Mouse (Mus musculus) kidney, embryonic 16.5 days (tissue): Measurements from ENCODE around the gene Ankrd52. TPM values are rescaled to one million over a fixed set of nuclear protein-coding genes. Genes with fewer than 3 reads are reported as not detected.
A peak's percentile ranks its signal among the peaks of the same experiment; 100 is the strongest.

Experiments used
- ATAC-seq: fragments of 200-750 bp; cut with Nextera tagmentation; 2 replicates; pipeline ENCODE4 v1.8.0; 2017; ENCODE audit warnings: moderate TSS enrichment; ENCODE audit not compliant: low FRiP score, low TSS enrichment
- H3K27ac ChIP-seq: fragments of 300-500 bp; sonication (generic); 2 replicates; pipeline ENCODE4 v1.5.1; 2014; ENCODE audit warnings: low read length
- H3K27me3 ChIP-seq: fragments of 300-500 bp; sonication (generic); 2 replicates; pipeline ENCODE4 v1.6.1; 2014; ENCODE audit warnings: low read length, control low read depth, mixed read lengths; ENCODE audit not compliant: insufficient read depth
- H3K36me3 ChIP-seq: fragments of 300-500 bp; sonication (generic); 2 replicates; pipeline ENCODE4 v1.6.1; 2014; ENCODE audit warnings: low read length, control low read depth, mixed read lengths; ENCODE audit not compliant: insufficient read depth
- H3K4me1 ChIP-seq: fragments of 300-500 bp; sonication (generic); 2 replicates; pipeline ENCODE4 v1.6.1; 2014; ENCODE audit warnings: low read length, control low read depth, mixed read lengths; ENCODE audit not compliant: insufficient read depth
- H3K4me2 ChIP-seq: fragments of 300-500 bp; sonication (generic); replicated peaks from 2 replicates; pipeline ENCODE4 v1.6.1; 2014; ENCODE audit warnings: low read depth, low read length
- H3K4me3 ChIP-seq: fragments of 300-500 bp; sonication (generic); 2 replicates; pipeline ENCODE4 v1.5.1; 2014; ENCODE audit warnings: mild to moderate bottlenecking, low read length
- H3K9ac ChIP-seq: fragments of 300-500 bp; sonication (generic); replicated peaks from 2 replicates; pipeline ENCODE4 v1.6.1; 2014; ENCODE audit warnings: low read length
- H3K9me3 ChIP-seq: fragments of 300-500 bp; sonication (generic); 2 replicates; pipeline ENCODE4 v1.6.1; 2016; ENCODE audit warnings: low read length, control low read depth
- WGBS: fragments of 180-500 bp; shearing (Covaris S2); extraction: QIAGEN DNeasy Blood & Tissue Kit; methylation state at CpG from one replicate; pipeline ENCODE4 v1.1.7; 2014; 5-methylcytosine and 5-hydroxymethylcytosine counted together
- polyA plus RNA-seq: library from polyadenylated mRNA; unstranded; fragments of >200 nt; fragmentation: Nextera tagmentation; extraction: Ambion mirVana; gene quantifications from 2 replicates; pipeline ENCODE4 v1.2.1, GENCODE M21; 2015

Gene Ankrd52
- polyA plus RNA-seq, 1 experiment from 2014 or later: 11.9 TPM

DNA sequence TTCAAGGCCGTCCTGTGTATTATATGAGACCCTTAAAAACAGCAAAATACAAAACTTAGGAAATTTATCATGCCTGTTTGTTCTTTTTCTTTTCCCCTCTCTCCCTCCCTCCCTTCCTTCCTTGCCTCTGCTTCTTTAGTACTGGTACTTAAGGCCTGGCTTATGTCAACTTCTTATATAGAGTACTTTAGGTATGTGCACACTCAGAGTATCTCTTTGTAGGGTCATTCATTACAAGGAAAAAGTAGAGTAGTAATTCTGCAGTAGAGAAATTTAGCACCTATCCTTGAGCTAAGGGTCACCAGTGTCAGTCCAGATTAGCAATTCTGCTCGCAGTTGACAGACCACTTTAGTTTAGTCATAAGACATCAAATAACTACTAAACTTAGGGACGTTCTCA lies 48.3 kb downstream of the Ankrd52 start:
- peak overlapping the region; percentile 76; the same call in 1 of the 2 replicates for H3K27ac ChIP-seq
- no peaks in the 10 kb centered on the region for H3K9me3 ChIP-seq
- peaks cover 39% of the 10 kb centered on the region for H3K36me3 ChIP-seq
- H3K4me2 ChIP-seq: no peak overlapping the region
- no peaks in the 10 kb centered on the region for H3K27me3 ChIP-seq
- no peak for ATAC-seq
- peaks cover 9% of the 10 kb centered on the region; the same call in 1 of the 2 replicates for H3K4me1 ChIP-seq
- H3K9ac ChIP-seq: no peak overlapping the region
- no peak overlapping the region for H3K4me3 ChIP-seq
- 60% methylated on average over 3 of the region's 3 CpGs for WGBS

DNA sequence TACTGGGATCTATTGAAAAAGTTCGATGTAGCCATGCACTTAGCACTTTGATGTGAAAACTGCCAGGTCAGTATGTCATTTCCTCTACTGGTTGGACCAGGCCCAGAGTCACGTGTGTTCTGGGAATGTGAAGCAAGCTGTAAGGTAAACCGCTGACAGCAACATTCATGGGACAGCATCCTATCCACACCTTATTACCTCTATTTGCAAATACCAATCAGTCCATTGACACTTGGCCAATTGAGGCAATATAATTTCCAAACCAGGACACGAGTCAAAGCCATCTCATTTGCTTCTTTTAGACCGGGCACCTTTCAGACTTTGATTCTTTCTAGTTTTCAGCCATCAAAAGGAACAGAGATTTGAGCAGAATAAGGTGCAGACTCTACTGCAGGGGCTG lies 52.1 kb downstream of the Ankrd52 start:
- no peak overlapping the region for H3K4me2 ChIP-seq
- H3K27me3 ChIP-seq: no peaks in the 10 kb centered on the region
- H3K9me3 ChIP-seq: no peaks in the 10 kb centered on the region
- no peak overlapping the region for H3K27ac ChIP-seq
- ATAC-seq: no peak
- H3K4me1 ChIP-seq: peaks cover 15% of the 10 kb centered on the region; the same call in 1 of the 2 replicates
- H3K4me3 ChIP-seq: no peak overlapping the region
- peaks cover 34% of the 10 kb centered on the region for H3K36me3 ChIP-seq
- WGBS: 82% methylated on average over 5 of the region's 5 CpGs
- no peak overlapping the region for H3K9ac ChIP-seq

DNA sequence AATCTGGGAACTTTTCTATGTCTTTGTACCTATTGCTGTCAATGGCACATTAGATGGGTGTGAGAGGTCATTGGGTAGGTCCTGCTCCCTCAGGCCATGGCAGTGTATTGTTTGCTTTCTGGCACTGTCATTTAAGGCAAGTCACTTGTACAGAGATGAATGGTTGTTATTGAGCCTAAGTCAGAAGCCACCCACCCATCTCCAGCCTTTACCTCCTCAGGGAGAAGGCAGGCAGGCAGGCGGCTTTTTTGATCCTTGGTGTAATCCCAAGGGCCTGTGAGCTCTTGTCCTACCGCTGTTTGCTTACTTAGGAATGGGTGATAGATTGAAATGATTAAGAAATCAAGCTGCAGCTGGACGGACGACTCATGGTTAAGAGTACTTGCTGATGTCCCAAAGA lies 52.5 kb downstream of the Ankrd52 start:
- Histone ChIP-seq H3K9ac (no peak overlapping the region), H3K4me1 (peaks cover 17% of the 10 kb centered on the region), H3K9me3 (no peaks in the 10 kb centered on the region), H3K36me3 (peaks cover 33% of the 10 kb centered on the region), H3K27me3 (no peaks in the 10 kb centered on the region), H3K4me2 (no peak overlapping the region), H3K4me3 (no peak overlapping the region), H3K27ac (no peak overlapping the region)
- WGBS: 95% methylated on average over 4 of the region's 4 CpGs
- ATAC-seq: no peak

DNA sequence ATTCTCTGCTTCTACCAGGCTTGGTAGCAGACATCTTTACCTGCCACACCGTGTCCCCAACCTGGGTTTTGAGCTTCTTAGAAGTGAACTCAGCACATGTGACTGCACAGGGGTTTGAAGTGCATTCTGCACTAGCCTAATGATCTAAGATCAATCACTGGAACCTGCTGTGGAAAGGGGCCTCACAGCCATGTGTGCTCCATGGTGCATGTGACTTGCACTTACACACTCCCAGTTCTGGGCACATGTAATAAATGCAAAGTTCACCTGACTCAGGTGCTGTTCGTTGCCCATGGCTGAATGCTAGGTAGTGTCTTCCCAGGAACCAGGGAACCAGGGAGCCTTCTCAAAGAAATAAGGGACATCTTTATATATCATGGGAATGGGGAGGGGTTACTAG lies 56.5 kb downstream of the Ankrd52 start:
- Histone ChIP-seq H3K36me3 (peaks cover 61% of the 10 kb centered on the region), H3K9ac (no peak overlapping the region), H3K4me2 (no peak overlapping the region), H3K27me3 (no peaks in the 10 kb centered on the region), H3K4me3 (no peak overlapping the region), H3K4me1 (peaks cover 39% of the 10 kb centered on the region), H3K27ac (no peak overlapping the region), H3K9me3 (no peaks in the 10 kb centered on the region)
- 72% methylated on average over 2 of the region's 2 CpGs for WGBS
- ATAC-seq: no peak

DNA sequence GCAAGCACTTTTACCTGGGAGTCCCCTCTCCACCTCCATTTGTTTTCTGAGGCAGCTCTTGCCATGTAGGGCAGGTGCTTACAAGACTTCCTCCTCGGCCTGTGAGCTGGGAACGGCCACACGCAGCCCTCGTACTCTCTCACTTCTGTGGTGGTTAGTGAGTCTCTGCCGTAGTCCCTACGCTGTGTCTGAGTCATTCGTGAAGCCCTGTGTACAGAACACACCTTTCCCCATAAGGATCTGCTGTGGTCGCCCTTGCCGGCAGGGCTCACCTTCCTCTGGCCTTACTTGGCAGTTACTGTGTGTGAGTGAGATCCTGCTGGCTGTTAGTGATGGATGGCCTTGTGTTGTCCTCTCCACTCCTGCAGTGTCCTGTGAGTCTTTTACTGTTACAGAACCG lies 57.8 kb downstream of the Ankrd52 start:
- WGBS: 62% methylated on average over 10 of the region's 10 CpGs
- H3K4me3 ChIP-seq: no peak overlapping the region
- no peak overlapping the region for H3K9ac ChIP-seq
- peaks cover 52% of the 10 kb centered on the region for H3K4me1 ChIP-seq
- H3K27ac ChIP-seq: peak overlapping the region; percentile 59
- no peaks in the 10 kb centered on the region for H3K9me3 ChIP-seq
- no peaks in the 10 kb centered on the region for H3K27me3 ChIP-seq
- H3K4me2 ChIP-seq: no peak overlapping the region
- peaks cover 56% of the 10 kb centered on the region for H3K36me3 ChIP-seq
- ATAC-seq: no peak

DNA sequence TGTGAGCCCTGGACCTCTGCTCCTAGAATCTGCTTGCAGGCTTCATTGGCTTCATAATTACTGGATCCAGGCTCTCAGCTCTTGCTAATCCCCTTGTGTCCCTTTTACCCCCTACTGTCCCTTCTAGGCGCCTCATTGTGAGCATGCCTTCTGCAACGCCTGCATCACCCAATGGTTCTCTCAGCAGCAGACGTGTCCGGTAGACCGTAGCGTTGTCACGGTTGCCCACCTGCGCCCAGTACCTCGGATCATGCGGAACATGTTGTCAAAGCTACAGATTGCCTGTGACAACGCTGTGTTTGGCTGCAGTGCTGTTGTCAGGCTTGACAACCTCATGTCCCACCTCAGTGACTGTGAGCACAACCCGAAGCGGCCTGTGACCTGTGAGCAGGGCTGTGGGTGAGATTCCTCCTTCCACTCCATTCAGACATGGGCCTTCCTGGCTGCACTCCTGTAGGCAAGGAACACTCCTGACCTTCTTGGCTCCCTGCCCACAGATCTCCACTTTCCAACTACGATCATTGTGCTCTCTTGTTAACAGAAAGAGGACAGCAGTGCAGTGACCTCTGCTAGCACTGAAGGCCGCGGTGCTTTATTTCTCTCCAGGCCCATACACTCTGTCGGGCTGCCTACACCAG lies 58.4 kb downstream of the Ankrd52 start:
- Histone ChIP-seq H3K4me1 (peaks cover 58% of the 10 kb centered on the region), H3K27ac (peak overlapping the region; percentile 59), H3K9me3 (no peaks in the 10 kb centered on the region), H3K27me3 (no peaks in the 10 kb centered on the region), H3K4me2 (no peak overlapping the region), H3K36me3 (peaks cover 55% of the 10 kb centered on the region), H3K4me3 (no peak overlapping the region), H3K9ac (no peak overlapping the region; the same call in 1 of the 2 replicates)
- 47% methylated on average over 17 of the region's 17 CpGs for WGBS
- ATAC-seq: peak; percentile 86

DNA sequence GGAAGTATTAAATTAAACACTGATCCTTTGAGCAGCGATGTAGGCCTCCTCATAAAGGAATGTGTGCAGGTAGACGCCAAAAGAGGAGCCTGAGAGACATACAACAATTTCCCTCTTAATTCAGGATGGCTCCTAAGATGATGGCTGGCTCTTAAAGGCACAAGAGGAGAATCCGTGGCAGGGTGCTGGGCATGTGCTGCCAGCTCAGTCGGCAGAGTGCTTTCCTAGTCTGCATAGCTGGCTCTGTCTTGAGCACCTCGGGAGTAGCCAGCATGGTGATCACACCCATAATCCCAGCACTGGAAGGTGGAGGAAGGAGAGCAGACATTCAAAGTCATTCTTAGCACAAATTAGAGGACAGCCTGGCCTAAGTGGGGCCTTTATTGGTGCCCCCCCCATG lies 59.0 kb downstream of the Ankrd52 start:
- ATAC-seq: no peak
- WGBS: 63% methylated on average over 5 of the region's 5 CpGs
- H3K9ac ChIP-seq: no peak overlapping the region; the same call in 1 of the 2 replicates
- no peaks in the 10 kb centered on the region for H3K9me3 ChIP-seq
- peaks cover 59% of the 10 kb centered on the region for H3K4me1 ChIP-seq
- peaks cover 51% of the 10 kb centered on the region for H3K36me3 ChIP-seq
- H3K27me3 ChIP-seq: no peaks in the 10 kb centered on the region
- peak overlapping the region; percentile 59 for H3K27ac ChIP-seq
- no peak overlapping the region for H3K4me3 ChIP-seq
- H3K4me2 ChIP-seq: no peak overlapping the region

DNA sequence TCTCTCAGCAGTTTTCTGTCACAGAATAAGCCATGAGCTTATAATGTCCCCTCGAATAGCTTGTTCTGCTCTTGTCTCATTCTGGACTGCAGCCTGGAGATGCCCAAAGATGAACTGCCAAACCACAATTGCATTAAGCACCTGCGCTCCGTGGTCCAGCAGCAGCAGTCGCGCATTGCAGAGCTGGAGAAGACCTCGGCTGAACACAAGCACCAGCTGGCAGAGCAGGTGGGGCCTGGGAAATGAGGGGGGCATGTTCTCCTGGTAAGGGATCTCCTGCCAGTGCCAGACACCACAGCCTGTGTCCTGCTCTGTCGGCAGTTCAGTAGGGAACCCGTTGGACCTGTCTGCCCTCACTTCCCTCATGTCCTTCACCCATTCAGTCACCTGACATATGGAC lies 59.5 kb downstream of the Ankrd52 start:
- no peaks in the 10 kb centered on the region for H3K27me3 ChIP-seq
- H3K4me3 ChIP-seq: no peak overlapping the region
- H3K9me3 ChIP-seq: no peaks in the 10 kb centered on the region
- peaks cover 47% of the 10 kb centered on the region for H3K36me3 ChIP-seq
- no peak overlapping the region for H3K4me2 ChIP-seq
- WGBS: 71% methylated on average over 8 of the region's 8 CpGs
- H3K27ac ChIP-seq: peak overlapping the region; percentile 59; the same call in 1 of the 2 replicates
- H3K9ac ChIP-seq: no peak overlapping the region
- ATAC-seq: no peak
- H3K4me1 ChIP-seq: peaks cover 59% of the 10 kb centered on the region

DNA sequence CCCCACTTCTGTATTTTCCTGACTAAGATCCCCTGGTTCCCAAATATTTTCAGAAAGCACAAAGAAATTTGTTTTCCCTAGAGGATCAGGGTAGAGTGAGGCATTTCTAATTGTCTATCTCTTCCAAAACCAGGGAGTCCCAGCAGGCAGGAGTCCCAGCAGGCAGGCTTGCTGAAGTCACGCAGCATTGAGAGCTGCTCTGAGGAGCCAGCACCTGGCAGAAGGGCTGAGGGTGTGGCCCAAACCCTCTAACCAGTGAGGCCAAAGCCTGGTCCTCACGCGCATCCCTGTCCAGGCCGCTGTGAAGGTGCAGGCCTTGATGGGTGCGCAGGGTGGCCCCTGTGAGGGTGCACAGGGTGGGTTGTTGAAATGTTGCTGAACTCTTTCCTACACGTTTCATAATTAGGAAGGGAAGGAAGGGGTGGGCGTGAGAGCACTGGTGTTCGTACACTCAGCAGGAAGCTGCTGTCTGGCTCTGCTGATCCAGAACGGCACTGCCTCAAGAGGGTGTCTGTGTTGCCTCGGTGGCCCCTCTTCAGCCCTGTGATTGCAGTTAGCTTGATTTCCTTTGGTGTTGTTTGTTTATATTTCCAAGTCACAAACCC lies 61.9 kb downstream of the Ankrd52 start:
- Histone ChIP-seq H3K36me3 (peaks cover 47% of the 10 kb centered on the region), H3K9ac (peak overlapping the region; percentile 48), H3K27ac (peak overlapping the region; percentile 84), H3K27me3 (no peaks in the 10 kb centered on the region), H3K4me3 (no peak overlapping the region), H3K4me1 (peaks cover 53% of the 10 kb centered on the region), H3K4me2 (no peak overlapping the region), H3K9me3 (no peaks in the 10 kb centered on the region)
- WGBS: 35% methylated on average over 10 of the region's 10 CpGs
- ATAC-seq: peak; percentile 62

DNA sequence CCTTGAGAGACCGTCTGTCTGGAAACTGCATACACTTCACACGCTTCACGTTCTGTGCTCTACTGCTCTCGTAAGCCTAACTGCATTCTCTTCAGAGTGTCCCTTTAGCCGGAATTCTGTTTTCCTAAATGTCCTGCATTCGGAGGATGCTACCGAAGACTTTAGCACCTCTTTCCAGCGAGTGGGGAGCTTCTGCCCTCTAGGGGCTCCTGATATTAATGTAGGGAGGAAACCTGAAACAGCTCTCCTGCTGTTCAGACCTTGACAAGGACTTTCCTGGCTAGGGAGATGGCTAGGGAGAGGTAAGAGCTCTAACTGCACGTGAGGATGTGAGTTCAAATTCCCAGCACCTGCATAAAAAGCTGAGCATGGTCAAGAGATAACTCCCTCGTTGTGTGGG lies 63.5 kb downstream of the Ankrd52 start:
- no peaks in the 10 kb centered on the region for H3K9me3 ChIP-seq
- H3K9ac ChIP-seq: no peak overlapping the region
- 29% methylated on average over 10 of the region's 10 CpGs for WGBS
- peaks cover 47% of the 10 kb centered on the region for H3K36me3 ChIP-seq
- no peak for ATAC-seq
- H3K27ac ChIP-seq: peak overlapping the region; percentile 84
- no peak overlapping the region for H3K4me2 ChIP-seq
- H3K27me3 ChIP-seq: no peaks in the 10 kb centered on the region
- no peak overlapping the region for H3K4me3 ChIP-seq
- peaks cover 46% of the 10 kb centered on the region for H3K4me1 ChIP-seq
